Mouse (Mus musculus): ENCODE data around the gene Plekhb1.

Plekhb1 gene

GRCm38 (mm10) chr7:100684538-100684937 lies 22.3 kb upstream of the Plekhb1 start:
- H3K4me3 ChIP-seq (replicated peaks; ENCODE audit: low read length), result no peak overlapping the region
- peaks cover 15% of the 10 kb centered on the region for H3K4me1 ChIP-seq (replicated peaks; ENCODE audit: low read depth, low read length)
- no peaks in the 10 kb centered on the region for H3K27me3 ChIP-seq (ENCODE audit: insufficient read depth, low read length)
- H3K36me3 ChIP-seq (ENCODE audit: insufficient read depth, low read length), result no peaks in the 10 kb centered on the region
- no peaks in the 10 kb centered on the region for H3K9me3 ChIP-seq (ENCODE audit: low read length)
- TF ChIP-seq POU5F1 (IDR thresholded peaks at IDR 0.05; ENCODE audit: borderline replicate concordance, low read length), result no peak
- TF ChIP-seq CTCF (conservative IDR thresholded peaks at IDR 0.05; ENCODE audit: low read length), result peak; percentile 100

- Histone ChIP-seq H3K9me3 (ENCODE audit: low read length) (no peaks in the 10 kb centered on the region), H3K4me1 (replicated peaks; ENCODE audit: low read depth, low read length) (peaks cover 19% of the 10 kb centered on the region), H3K36me3 (ENCODE audit: insufficient read depth, low read length) (no peaks in the 10 kb centered on the region), H3K4me3 (replicated peaks; ENCODE audit: low read length) (no peak overlapping the region), H3K27me3 (ENCODE audit: insufficient read depth, low read length) (no peaks in the 10 kb centered on the region)
- TF ChIP-seq CTCF (conservative IDR thresholded peaks at IDR 0.05; ENCODE audit: low read length) (no peak), POU5F1 (IDR thresholded peaks at IDR 0.05; ENCODE audit: borderline replicate concordance, low read length) (no peak), NANOG (IDR thresholded peaks at IDR 0.05; ENCODE audit: borderline replicate concordance, low read length) (no peak)
Measured at GRCm38 (mm10) chr7:100684081-100684480, 21.9 kb upstream of the Plekhb1 start.

- Histone ChIP-seq H3K36me3 (ENCODE audit: insufficient read depth, low read length) (peaks cover 5% of the 10 kb centered on the region), H3K27me3 (ENCODE audit: insufficient read depth, low read length) (no peaks in the 10 kb centered on the region), H3K4me3 (replicated peaks; ENCODE audit: low read length) (no peak overlapping the region), H3K9me3 (ENCODE audit: low read length) (no peaks in the 10 kb centered on the region), H3K4me1 (replicated peaks; ENCODE audit: low read depth, low read length) (peaks cover 25% of the 10 kb centered on the region)
- TF ChIP-seq CTCF (conservative IDR thresholded peaks at IDR 0.05; ENCODE audit: low read length) (no peak), NANOG (IDR thresholded peaks at IDR 0.05; ENCODE audit: borderline replicate concordance, low read length) (no peak), POU5F1 (IDR thresholded peaks at IDR 0.05; ENCODE audit: borderline replicate concordance, low read length) (no peak)
Measured at GRCm38 (mm10) chr7:100683241-100683640, 21.0 kb upstream of the Plekhb1 start.

- Histone ChIP-seq H3K27me3 (ENCODE audit: insufficient read depth, low read length) (no peaks in the 10 kb centered on the region), H3K9me3 (ENCODE audit: low read length) (no peaks in the 10 kb centered on the region), H3K36me3 (ENCODE audit: insufficient read depth, low read length) (peaks cover 23% of the 10 kb centered on the region), H3K4me1 (replicated peaks; ENCODE audit: low read depth, low read length) (peaks cover 32% of the 10 kb centered on the region), H3K4me3 (replicated peaks; ENCODE audit: low read length) (no peak overlapping the region)
- TF ChIP-seq NANOG (IDR thresholded peaks at IDR 0.05; ENCODE audit: borderline replicate concordance, low read length) (no peak), CTCF (conservative IDR thresholded peaks at IDR 0.05; ENCODE audit: low read length) (no peak), POU5F1 (IDR thresholded peaks at IDR 0.05; ENCODE audit: borderline replicate concordance, low read length) (no peak)
Measured at GRCm38 (mm10) chr7:100681132-100681531, 18.9 kb upstream of the Plekhb1 start.

- H3K9me3 ChIP-seq (ENCODE audit: low read length), result no peaks in the 10 kb centered on the region
- H3K4me1 ChIP-seq (replicated peaks; ENCODE audit: low read depth, low read length), result peaks cover 35% of the 10 kb centered on the region
- H3K4me3 ChIP-seq (replicated peaks; ENCODE audit: low read length), result peak overlapping the region; percentile 50
- H3K36me3 ChIP-seq (ENCODE audit: insufficient read depth, low read length), result peaks cover 26% of the 10 kb centered on the region
- no peaks in the 10 kb centered on the region for H3K27me3 ChIP-seq (ENCODE audit: insufficient read depth, low read length)
- TF ChIP-seq CTCF (conservative IDR thresholded peaks at IDR 0.05; ENCODE audit: low read length) (no peak), POU5F1 (IDR thresholded peaks at IDR 0.05; ENCODE audit: borderline replicate concordance, low read length) (no peak), NANOG (IDR thresholded peaks at IDR 0.05; ENCODE audit: borderline replicate concordance, low read length) (no peak)
Measured at GRCm38 (mm10) chr7:100678948-100679880, 17.0 kb upstream of the Plekhb1 start.

DNA sequence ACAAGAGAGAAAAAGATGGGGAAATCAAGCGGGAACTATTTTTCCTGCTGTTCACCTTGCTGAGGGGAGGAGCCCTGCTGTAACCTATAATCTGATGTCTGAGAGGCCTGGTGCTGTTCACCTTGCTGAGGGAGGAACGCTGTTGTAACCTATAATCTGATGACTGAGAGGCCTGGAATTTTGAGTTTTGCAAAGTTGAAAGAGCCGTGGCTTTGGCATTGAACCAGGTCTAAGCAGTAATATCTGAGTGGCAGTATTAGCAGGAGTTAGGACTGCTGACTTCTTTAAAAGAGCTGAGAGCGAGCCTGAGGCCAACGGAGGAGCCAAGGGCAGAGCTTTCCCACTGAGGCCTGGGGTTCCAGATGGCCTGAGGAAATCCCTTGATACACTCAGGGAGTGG lies 15.8 kb upstream of the Plekhb1 start:
- Histone ChIP-seq H3K27me3 (ENCODE audit: insufficient read depth, low read length) (no peaks in the 10 kb centered on the region), H3K9me3 (ENCODE audit: low read length) (no peaks in the 10 kb centered on the region), H3K4me1 (replicated peaks; ENCODE audit: low read depth, low read length) (peaks cover 47% of the 10 kb centered on the region), H3K4me3 (replicated peaks; ENCODE audit: low read length) (no peak overlapping the region), H3K36me3 (ENCODE audit: insufficient read depth, low read length) (peaks cover 26% of the 10 kb centered on the region)
- TF ChIP-seq NANOG (IDR thresholded peaks at IDR 0.05; ENCODE audit: borderline replicate concordance, low read length), result no peak
- no peak for TF ChIP-seq CTCF (conservative IDR thresholded peaks at IDR 0.05; ENCODE audit: low read length)
- TF ChIP-seq POU5F1 (IDR thresholded peaks at IDR 0.05; ENCODE audit: borderline replicate concordance, low read length), result no peak

- TF ChIP-seq POU5F1 (IDR thresholded peaks at IDR 0.05; ENCODE audit: borderline replicate concordance, low read length) (no peak), CTCF (conservative IDR thresholded peaks at IDR 0.05; ENCODE audit: low read length) (no peak), NANOG (IDR thresholded peaks at IDR 0.05; ENCODE audit: borderline replicate concordance, low read length) (no peak)
Measured at GRCm38 (mm10) chr7:100674941-100675340, 12.7 kb upstream of the Plekhb1 start.

GRCm38 (mm10) chr7:100673452-100673851 lies 11.2 kb upstream of the Plekhb1 start:
- TF ChIP-seq POU5F1 (IDR thresholded peaks at IDR 0.05; ENCODE audit: borderline replicate concordance, low read length) (no peak), CTCF (conservative IDR thresholded peaks at IDR 0.05; ENCODE audit: low read length) (no peak), NANOG (IDR thresholded peaks at IDR 0.05; ENCODE audit: borderline replicate concordance, low read length) (no peak)
- H3K9me3 ChIP-seq (ENCODE audit: low read length), result no peaks in the 10 kb centered on the region
- 0 out of 2 replicates have a peak overlapping the region, but pooled peaks have one; percentile 79 for H3K4me3 ChIP-seq (replicated peaks; ENCODE audit: low read length)
- H3K36me3 ChIP-seq (ENCODE audit: insufficient read depth, low read length), result peaks cover 23% of the 10 kb centered on the region
- H3K27me3 ChIP-seq (ENCODE audit: insufficient read depth, low read length), result no peaks in the 10 kb centered on the region
- H3K4me1 ChIP-seq (replicated peaks; ENCODE audit: low read depth, low read length), result peaks cover 45% of the 10 kb centered on the region

More at GRCm38 (mm10) chr7:100674941-100675340, 12.7 kb upstream of the Plekhb1 start:
- H3K27me3 ChIP-seq (ENCODE audit: insufficient read depth, low read length), result no peaks in the 10 kb centered on the region
- H3K4me1 ChIP-seq (replicated peaks; ENCODE audit: low read depth, low read length), result peaks cover 52% of the 10 kb centered on the region
- H3K36me3 ChIP-seq (ENCODE audit: insufficient read depth, low read length), result peaks cover 26% of the 10 kb centered on the region
- peak overlapping the region; percentile 79 for H3K4me3 ChIP-seq (replicated peaks; ENCODE audit: low read length)
- no peaks in the 10 kb centered on the region for H3K9me3 ChIP-seq (ENCODE audit: low read length)

Measured in E14TG2a.4 (cell line).